Mouse (Mus musculus) urinary bladder, postnatal 14 days (tissue): ENCODE results near the gene Creb3l1.

Source experiments
- DNase-seq: peaks from one replicate; pipeline ENCODE4 v3.0.0; 2021; ENCODE audit warnings: low spot score

The Creb3l1 gene

GRCm38 (mm10) chr2:92024274-92024672 lies at the start of gene Creb3l1:
Gene Creb3l1 (minus strand): TSS chr2:92024502.
- DNase-seq: peak; percentile 82

DNA sequence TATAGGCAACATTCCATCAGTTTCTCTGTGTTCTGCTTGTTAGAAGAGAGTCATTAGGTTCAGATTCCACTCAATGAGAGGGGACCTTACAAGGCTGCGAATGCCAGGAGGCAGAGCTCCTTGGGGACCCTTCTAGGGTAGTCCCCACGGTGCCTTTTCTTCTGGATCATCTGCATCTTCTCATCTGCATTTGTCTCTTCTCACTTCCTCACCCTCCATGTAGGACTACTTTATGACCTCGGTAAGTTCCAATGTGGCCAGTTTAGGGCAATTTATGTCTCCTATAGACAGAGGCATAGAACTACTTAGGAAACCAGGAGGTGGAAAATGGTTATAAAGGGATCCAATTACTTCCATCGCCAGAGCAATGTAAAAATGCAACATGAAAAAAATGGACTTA lies 46.8 kb upstream of the Creb3l1 start:
- no peak for DNase-seq

GRCm38 (mm10) chr2:92069630-92070029 lies 45.3 kb upstream of the Creb3l1 start:
- DNase-seq: no peak

- no peak for DNase-seq
These were observed 43.3 kb upstream of the Creb3l1 start for GRCm38 (mm10) chr2:92067600-92067999.

GRCm38 (mm10) chr2:92066899-92067298 lies 42.6 kb upstream of the Creb3l1 start:
- no peak for DNase-seq

DNA sequence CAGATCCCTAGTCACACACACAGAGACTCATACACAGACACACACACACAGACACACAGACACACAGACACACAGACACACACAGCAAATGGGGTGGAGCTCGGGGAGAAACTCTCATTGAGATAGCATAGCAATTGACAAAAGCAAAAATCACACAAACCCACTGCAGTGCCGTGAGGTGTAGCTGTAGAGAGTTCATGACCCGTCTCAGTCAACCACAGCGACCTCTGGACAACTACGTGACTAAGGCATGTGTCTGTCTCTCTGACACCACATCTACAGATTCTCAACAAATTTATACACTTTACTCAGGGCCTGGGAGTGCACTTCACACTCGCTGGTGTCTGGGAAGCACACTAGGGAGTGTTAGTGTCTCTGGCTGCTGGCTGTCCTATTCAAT lies 41.6 kb upstream of the Creb3l1 start:
- no peak for DNase-seq

GRCm38 (mm10) chr2:92065269-92065888 lies 41.1 kb upstream of the Creb3l1 start:
- no peak for DNase-seq

DNA sequence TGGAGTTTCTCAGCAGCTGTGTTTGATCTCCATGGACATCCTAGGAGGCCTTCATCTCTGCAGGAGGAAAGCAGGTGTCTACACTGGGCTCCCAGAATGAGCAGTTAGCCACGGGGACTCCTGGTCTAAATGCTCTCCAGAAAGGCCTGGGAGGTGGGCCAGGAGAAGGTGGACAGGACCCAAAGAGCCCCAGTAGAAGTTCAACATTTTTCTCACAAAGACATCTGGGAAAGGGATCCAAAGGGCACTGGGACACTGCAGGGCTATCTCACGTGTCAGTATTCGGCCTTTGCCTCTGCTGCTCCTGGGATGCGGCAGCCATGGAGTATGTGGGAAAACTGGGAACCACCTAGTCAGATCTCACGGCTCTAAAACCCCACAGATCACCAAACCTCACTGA lies 38.8 kb upstream of the Creb3l1 start:
- DNase-seq: no peak

DNA sequence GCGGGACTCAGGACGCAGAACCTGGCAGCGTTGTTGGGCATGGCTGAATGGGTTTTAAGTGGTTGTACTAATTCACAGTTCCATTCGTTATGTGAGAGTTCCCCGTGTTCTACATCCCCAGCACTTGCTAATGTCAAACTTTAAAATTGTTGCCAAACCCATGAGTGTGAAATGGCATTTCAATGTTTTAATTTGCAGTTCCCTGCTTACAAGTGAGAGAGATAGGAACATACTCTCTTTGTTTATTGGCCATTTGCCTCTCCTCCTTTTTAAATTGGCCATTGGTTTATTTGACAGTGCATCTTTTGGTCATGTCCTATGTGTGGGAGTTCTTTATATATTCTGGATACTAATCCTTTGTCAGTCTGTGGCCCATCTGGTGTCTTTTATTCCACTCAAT lies 37.0 kb upstream of the Creb3l1 start:
- DNase-seq: no peak

DNA sequence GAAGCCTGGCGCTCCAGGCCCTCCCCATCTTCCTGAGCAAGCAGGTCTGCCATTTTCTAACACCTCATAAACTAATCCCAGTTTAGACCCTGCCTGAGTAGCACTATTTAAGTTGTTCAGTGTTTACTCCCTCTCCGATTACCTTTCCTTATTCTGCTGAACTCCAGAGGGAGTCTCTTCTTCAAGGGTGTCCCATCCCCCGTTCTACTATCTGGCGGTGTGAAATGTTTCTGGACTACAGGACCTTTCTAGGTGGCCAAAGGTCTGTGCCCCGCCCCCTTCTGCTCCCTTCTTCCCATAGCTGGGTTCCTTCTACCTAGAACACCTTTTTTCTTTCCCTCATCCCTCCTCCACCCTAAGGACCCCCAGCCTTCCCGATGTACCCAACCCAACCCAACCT lies 36.0 kb upstream of the Creb3l1 start:
- no peak for DNase-seq

- DNase-seq: peak; percentile 50
These were observed 35.3 kb upstream of the Creb3l1 start for GRCm38 (mm10) chr2:92059481-92060220.

GRCm38 (mm10) chr2:92058936-92059335 lies 34.6 kb upstream of the Creb3l1 start:
- no peak for DNase-seq

DNA sequence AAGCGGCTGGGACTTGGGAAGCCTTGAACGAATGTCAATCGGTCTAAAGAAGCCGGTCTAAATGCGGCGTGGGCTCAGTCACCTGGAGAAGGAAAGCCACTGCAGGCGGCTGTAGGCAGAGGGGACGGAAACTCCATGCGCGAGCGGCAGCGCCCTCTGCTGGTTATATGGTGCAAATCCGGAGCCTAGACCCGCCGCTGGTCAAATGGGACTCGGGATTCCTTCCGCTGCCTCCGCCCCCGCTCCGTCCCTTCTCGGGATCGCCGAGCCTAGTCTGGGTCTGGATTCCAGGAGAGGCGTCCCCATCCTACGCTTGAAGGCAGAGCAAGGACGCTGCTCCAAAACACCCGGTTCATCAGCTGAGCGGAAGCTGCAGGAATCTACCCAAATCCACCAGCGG lies 34.2 kb upstream of the Creb3l1 start:
- DNase-seq: peak; percentile 91

DNA sequence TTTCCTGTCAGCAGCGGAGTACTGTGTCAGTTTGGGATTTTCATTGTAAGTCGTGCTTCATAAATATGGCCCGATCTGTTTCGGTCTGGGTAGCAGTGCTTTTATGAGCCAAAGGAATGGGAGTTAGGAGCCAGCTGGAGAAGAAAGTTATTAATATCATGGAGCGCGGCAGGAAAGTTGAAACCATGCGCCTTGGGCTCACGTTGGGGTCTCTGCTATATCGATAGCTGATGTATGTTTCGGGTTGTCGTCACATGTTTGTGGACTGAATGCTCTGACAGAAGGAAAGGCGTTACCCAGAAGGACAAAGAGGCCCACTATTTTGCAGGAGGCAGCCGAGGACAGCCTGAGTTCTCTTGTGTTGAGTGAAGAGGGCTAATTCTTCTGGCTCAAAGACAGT lies 32.5 kb upstream of the Creb3l1 start:
- no peak for DNase-seq

DNA sequence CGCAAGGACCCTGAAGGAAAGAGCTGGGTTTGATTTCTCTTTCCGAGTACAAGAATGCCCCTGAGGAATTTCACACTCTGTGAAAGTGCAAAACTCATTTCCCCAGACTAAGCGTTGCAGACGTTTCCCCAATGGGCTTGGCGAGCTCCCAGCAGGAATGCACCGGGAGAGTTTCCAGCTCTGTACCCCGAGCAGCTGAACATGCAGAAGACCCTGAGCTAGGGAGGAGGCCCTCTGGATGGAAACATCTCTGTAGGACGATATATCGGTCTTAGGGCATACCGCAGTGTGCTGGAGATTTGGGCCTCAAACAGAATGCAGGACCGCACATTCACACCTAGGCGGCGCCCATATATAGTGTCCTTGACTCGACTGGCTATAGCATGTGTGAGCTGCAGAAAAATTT lies 31.5 kb upstream of the Creb3l1 start:
- DNase-seq: peak; percentile 53

DNA sequence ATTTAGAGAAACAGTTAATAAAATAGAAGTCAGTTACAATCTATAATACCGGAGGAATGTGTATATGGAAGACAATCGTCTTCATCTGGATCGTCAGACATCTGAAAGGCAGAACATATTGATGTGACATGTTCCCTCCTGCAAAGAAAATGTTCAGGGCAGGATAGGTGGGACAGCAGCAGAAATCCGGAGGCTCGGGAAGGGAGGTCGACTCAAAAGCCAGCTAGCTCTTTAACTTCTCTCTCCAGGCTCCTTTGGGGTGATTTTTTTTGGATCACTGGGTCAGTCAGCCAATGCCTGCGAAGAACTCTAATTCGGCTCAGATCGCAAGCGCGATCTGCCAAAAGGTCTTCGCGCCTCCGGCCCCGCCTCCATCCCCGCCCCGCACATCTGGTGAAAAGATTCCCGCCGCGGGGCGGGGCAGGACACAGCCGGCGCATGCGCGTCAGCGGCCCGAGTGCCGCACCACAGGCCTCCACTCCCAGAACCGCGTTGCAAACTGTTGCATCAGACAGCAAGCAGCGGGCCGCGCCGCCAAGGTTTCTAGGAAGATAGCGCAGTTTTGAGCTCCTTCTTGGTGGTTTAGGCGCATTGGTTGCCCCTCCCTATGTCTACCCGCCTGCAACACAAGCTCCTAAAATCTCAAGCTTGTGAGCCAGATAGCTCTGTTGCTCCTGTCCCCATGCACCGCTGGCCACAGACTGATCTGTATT lies 31.0 kb upstream of the Creb3l1 start:
- DNase-seq: peak; percentile 91

- no peak for DNase-seq
These were observed 28.5 kb upstream of the Creb3l1 start for GRCm38 (mm10) chr2:92052754-92053153.

- DNase-seq: peak; percentile 53
These were observed 27.9 kb upstream of the Creb3l1 start for GRCm38 (mm10) chr2:92052188-92052587.

DNA sequence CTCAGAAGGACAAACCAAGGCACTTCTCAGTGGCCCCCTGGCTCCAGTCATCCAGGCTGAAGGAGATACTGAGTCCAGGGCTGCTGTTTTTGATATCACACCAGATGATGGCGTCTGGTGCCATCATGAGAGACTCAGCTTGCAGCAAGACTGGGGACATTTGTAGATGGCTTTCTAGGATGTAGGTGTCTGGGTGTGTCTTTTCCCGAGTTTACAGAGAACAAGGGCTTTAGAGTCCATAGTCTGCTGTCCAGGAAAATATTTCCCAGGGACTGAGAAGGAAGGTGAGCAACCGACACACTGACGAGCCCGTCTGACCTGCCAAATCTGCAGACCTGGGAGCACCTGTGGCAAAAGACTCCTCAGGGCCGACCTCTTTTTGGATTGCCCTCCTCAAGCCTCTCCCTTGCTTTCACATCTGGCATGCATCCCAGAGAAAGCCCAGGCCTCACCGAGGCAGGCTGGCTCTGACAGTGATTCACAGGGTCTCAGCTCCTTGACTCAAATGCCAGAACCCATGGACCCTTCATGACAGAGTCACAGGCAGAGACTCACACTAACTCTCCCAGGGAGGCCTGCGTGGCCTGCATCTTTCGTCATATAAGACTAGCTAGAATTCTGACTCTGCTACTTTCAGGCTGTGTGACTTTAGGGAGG lies 23.9 kb upstream of the Creb3l1 start:
- no peak for DNase-seq

DNA sequence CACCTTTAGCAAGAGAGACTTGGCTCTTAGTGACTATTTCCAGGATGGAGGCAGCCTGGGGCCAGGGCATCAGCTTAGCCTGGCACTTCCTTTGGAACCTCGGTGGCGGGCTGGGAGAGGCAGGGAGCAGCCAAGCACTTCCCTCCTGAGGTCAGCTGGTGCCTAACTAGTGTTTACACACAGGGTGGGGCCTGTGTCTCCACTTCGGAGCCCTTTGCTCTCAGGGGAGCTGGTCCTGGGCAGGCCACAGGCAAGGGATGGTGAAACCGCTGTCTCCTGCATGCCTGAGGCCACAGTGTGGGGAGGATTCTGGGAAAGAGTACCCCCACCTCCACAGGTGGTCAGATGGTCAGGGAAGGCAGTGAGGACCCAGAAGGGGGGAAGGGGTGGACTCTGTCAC lies 23.3 kb upstream of the Creb3l1 start:
- DNase-seq: no peak

GRCm38 (mm10) chr2:92043285-92043684 lies 19.0 kb upstream of the Creb3l1 start:
- no peak for DNase-seq

GRCm38 (mm10) chr2:92041538-92041937 lies 17.2 kb upstream of the Creb3l1 start:
- DNase-seq: no peak

DNA sequence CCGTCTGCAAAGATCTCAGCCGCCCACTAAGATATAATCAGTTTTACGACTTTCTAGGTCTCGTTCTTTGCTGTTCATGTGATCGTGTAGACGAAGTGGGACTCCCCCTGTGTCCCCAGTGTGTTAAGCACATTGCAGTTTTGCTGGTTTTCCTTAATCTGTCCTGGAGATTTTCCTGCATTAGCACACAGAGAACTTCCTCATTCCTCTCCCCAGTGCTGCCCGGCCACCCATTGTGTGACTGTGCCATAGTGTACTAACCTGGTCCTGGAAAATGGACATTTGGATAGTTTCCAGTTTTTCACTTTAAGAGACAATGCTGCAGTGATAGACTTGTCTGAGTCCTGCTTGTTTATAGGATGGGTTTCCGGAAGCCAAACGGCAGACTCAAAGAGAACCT lies 10.0 kb upstream of the Creb3l1 start:
- DNase-seq: peak; percentile 38
